Mouse (Mus musculus): ENCODE data around the gene Cecr2. TPM values are rescaled to one million over a fixed set of nuclear protein-coding genes. Genes with fewer than 3 reads are reported as not detected.
A peak's percentile ranks its signal among the peaks of the same experiment; 100 is the strongest.
"Not testable (repeated sequence)": the region's sequence is repeated elsewhere in the genome, so short reads cannot be mapped to it uniquely, and the experiment has no call there.

Cecr2 gene
- polyA plus RNA-seq (2012; rRNA removed): 2.8 and 3.2 TPM in 2 replicates

GRCm38 (mm10) chr6:120665816-120666760 is at the start of gene Cecr2:
Gene Cecr2, plus strand, starts transcription at chr6:120666369.
- peak in 1 of 2 experiments; percentile 46 for DNase-seq (ENCODE audit: extremely low spot score in 1 of 2, low spot score in 1 of 2)

GRCm38 (mm10) chr6:120617586-120617985 is 48.6 kb upstream of the Cecr2 start:
- no peak for DNase-seq (ENCODE audit: extremely low spot score in 1 of 2, low spot score in 1 of 2)

GRCm38 (mm10) chr6:120618518-120619402 is 47.4 kb upstream of the Cecr2 start:
- DNase-seq (ENCODE audit: extremely low spot score in 1 of 2, low spot score in 1 of 2): no peak

GRCm38 (mm10) chr6:120620193-120620592 is 46.0 kb upstream of the Cecr2 start:
- DNase-seq (ENCODE audit: extremely low spot score in 1 of 2, low spot score in 1 of 2): no peak

- DNase-seq (ENCODE audit: extremely low spot score in 1 of 2, low spot score in 1 of 2): no peak
Measured at GRCm38 (mm10) chr6:120625081-120625480, 41.1 kb upstream of the Cecr2 start.

- DNase-seq (ENCODE audit: extremely low spot score in 1 of 2, low spot score in 1 of 2): no peak
Measured at GRCm38 (mm10) chr6:120627096-120627495, 39.1 kb upstream of the Cecr2 start.

GRCm38 (mm10) chr6:120628963-120629362 is 37.2 kb upstream of the Cecr2 start:
- peak in 1 of 2 experiments; percentile 7 for DNase-seq (ENCODE audit: extremely low spot score in 1 of 2, low spot score in 1 of 2)

- DNase-seq (ENCODE audit: extremely low spot score in 1 of 2, low spot score in 1 of 2): no peak
Measured at GRCm38 (mm10) chr6:120635391-120636028, 30.7 kb upstream of the Cecr2 start.

- DNase-seq (ENCODE audit: extremely low spot score in 1 of 2, low spot score in 1 of 2): no peak
Measured at GRCm38 (mm10) chr6:120639547-120639946, 26.6 kb upstream of the Cecr2 start.

GRCm38 (mm10) chr6:120641866-120642378 is 24.2 kb upstream of the Cecr2 start:
- DNase-seq (ENCODE audit: extremely low spot score in 1 of 2, low spot score in 1 of 2): no peak

- no peak for DNase-seq (ENCODE audit: extremely low spot score in 1 of 2, low spot score in 1 of 2)
Measured at GRCm38 (mm10) chr6:120643776-120644175, 22.4 kb upstream of the Cecr2 start.

- DNase-seq (ENCODE audit: extremely low spot score in 1 of 2, low spot score in 1 of 2): no peak
Measured at GRCm38 (mm10) chr6:120644346-120645299, 21.5 kb upstream of the Cecr2 start.

GRCm38 (mm10) chr6:120647246-120648028 is 18.7 kb upstream of the Cecr2 start:
- not testable (repeated sequence) for DNase-seq (ENCODE audit: extremely low spot score in 1 of 2, low spot score in 1 of 2)

- no peak for DNase-seq (ENCODE audit: extremely low spot score in 1 of 2, low spot score in 1 of 2)
Measured at GRCm38 (mm10) chr6:120648205-120648604, 18.0 kb upstream of the Cecr2 start.

- no peak for DNase-seq (ENCODE audit: extremely low spot score in 1 of 2, low spot score in 1 of 2)
Measured at GRCm38 (mm10) chr6:120652666-120653065, 13.5 kb upstream of the Cecr2 start.

GRCm38 (mm10) chr6:120655702-120656101 is 10.5 kb upstream of the Cecr2 start:
- DNase-seq (ENCODE audit: extremely low spot score in 1 of 2, low spot score in 1 of 2): no peak

- DNase-seq (ENCODE audit: extremely low spot score in 1 of 2, low spot score in 1 of 2): peak in 1 of 2 experiments; percentile 34
Measured at GRCm38 (mm10) chr6:120658848-120659247, 7.3 kb upstream of the Cecr2 start.

- DNase-seq (ENCODE audit: extremely low spot score in 1 of 2, low spot score in 1 of 2): peak in 1 of 2 experiments; percentile 22
Measured at GRCm38 (mm10) chr6:120665415-120665815, 754 bp upstream of the Cecr2 start.
